Mouse (Mus musculus): ENCODE measurements at regions not wholly inside any gene's neighbourhood (a gene's known extent, or its start where the extent isn't known, plus 50 kb on each side); places are given as distances from the start of the nearest gene placed in this dataset.

DNA sequence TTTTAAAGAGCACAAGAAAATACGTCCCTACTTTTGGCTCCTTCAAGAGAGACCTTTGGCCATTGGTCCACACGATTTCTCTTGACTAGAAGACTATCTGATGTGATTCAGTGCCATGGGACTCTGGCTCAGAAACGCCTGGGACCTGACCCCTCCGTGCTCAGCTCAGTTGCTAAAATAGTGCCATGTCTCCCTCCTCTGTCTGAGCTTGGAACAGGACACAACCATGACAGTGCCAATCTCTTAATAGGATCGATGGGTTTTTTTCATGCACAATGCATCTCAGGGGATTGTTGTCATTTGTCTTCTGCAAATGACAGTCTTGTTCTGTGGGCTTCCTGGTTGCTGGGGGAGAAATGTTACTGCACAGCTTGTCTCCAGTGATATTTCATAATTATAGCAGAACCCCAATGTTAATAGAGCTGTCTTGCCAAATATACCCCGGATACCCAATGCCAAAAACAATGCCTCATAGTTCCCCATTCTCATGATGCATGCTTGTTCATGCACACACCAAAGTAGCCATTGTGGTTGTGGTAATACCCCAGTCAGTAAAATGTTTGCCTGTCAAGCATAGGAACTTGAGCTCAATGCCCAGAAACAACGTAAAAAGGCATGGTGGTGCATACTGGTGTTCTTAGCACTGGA lies 216.7 kb upstream of the Ercc4 start:
- no peaks in the 10 kb centered on the region for H3K4me1 ChIP-seq (ENCODE audit: control insufficient read depth, insufficient read depth, low read length)
- 83% methylated on average over 7 of the region's 7 CpGs for WGBS
- DNase-seq, result peak; percentile 27
- H3K27ac ChIP-seq (replicated peaks; ENCODE audit: low read depth, low read length), result no peak overlapping the region
- no peak overlapping the region for H3K4me3 ChIP-seq (replicated peaks; ENCODE audit: low read depth, low read length)
- ATAC-seq (ENCODE audit: low FRiP score, low TSS enrichment), result no peak
- H3K4me2 ChIP-seq (ENCODE audit: low read length), result no peak overlapping the region
- H3K9me3 ChIP-seq (ENCODE audit: control insufficient read depth, low read length), result no peaks in the 10 kb centered on the region
- H3K27me3 ChIP-seq (ENCODE audit: control insufficient read depth, insufficient read depth, low read length), result no peaks in the 10 kb centered on the region
- H3K9ac ChIP-seq (replicated peaks; ENCODE audit: low read length), result no peak overlapping the region
- H3K36me3 ChIP-seq (ENCODE audit: control insufficient read depth, insufficient read depth, low read length), result no peaks in the 10 kb centered on the region

GRCm38 (mm10) chr16:12897267-12897666 lies 212.2 kb upstream of the Ercc4 start:
- ATAC-seq (ENCODE audit: low FRiP score, low TSS enrichment) (no peak), DNase-seq (no peak)

DNA sequence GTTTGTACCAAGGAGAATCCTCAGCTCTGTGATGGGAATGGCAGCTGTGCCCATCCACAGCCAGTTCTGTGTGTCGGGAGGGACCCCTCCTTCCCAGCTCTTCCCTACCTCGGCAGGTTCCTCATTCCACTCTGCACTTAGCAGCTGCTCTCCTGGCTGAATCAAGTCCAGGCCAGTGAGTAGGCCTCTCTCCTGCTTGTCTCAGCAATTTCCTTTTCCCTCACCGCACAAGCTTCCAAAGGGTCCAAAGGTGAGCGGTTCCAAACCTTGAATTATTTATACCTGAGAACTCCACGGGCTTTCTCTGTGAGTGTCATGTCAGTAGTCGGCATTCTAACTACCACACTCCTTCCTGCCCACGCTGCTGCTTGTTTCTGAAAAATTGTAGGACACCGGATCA lies 208.8 kb upstream of the Ercc4 start:
- no peak overlapping the region for H3K9ac ChIP-seq (replicated peaks; ENCODE audit: low read length)
- no peaks in the 10 kb centered on the region for H3K4me1 ChIP-seq (ENCODE audit: control insufficient read depth, insufficient read depth, low read length)
- no peak overlapping the region for H3K4me3 ChIP-seq (replicated peaks; ENCODE audit: low read depth, low read length)
- H3K27ac ChIP-seq (replicated peaks; ENCODE audit: low read depth, low read length), result no peak overlapping the region
- no peak overlapping the region for H3K4me2 ChIP-seq (ENCODE audit: low read length)
- H3K27me3 ChIP-seq (ENCODE audit: control insufficient read depth, insufficient read depth, low read length), result no peaks in the 10 kb centered on the region
- DNase-seq, result no peak
- H3K9me3 ChIP-seq (ENCODE audit: control insufficient read depth, low read length), result peaks cover 9% of the 10 kb centered on the region
- ATAC-seq (ENCODE audit: low FRiP score, low TSS enrichment), result no peak
- WGBS, result 71% methylated on average over 8 of the region's 8 CpGs
- no peaks in the 10 kb centered on the region for H3K36me3 ChIP-seq (ENCODE audit: control insufficient read depth, insufficient read depth, low read length)

More at GRCm38 (mm10) chr16:12897267-12897666, 212.2 kb upstream of the Ercc4 start:
- Histone ChIP-seq H3K4me1 (ENCODE audit: control insufficient read depth, insufficient read depth, low read length) (no peaks in the 10 kb centered on the region), H3K9me3 (ENCODE audit: control insufficient read depth, low read length) (peaks cover 9% of the 10 kb centered on the region), H3K27ac (replicated peaks; ENCODE audit: low read depth, low read length) (no peak overlapping the region), H3K4me2 (ENCODE audit: low read length) (no peak overlapping the region), H3K36me3 (ENCODE audit: control insufficient read depth, insufficient read depth, low read length) (no peaks in the 10 kb centered on the region), H3K9ac (replicated peaks; ENCODE audit: low read length) (no peak overlapping the region), H3K27me3 (ENCODE audit: control insufficient read depth, insufficient read depth, low read length) (no peaks in the 10 kb centered on the region), H3K4me3 (replicated peaks; ENCODE audit: low read depth, low read length) (no peak overlapping the region)
- WGBS, result 79% methylated on average over 1 of the region's 1 CpGs

GRCm38 (mm10) chr16:12901096-12901995 lies 208.1 kb upstream of the Ercc4 start:
- ATAC-seq (ENCODE audit: low FRiP score, low TSS enrichment), result no peak
- H3K4me3 ChIP-seq (replicated peaks; ENCODE audit: low read depth, low read length), result no peak overlapping the region
- no peak overlapping the region for H3K27ac ChIP-seq (replicated peaks; ENCODE audit: low read depth, low read length)
- H3K4me1 ChIP-seq (ENCODE audit: control insufficient read depth, insufficient read depth, low read length), result no peaks in the 10 kb centered on the region
- no peaks in the 10 kb centered on the region for H3K36me3 ChIP-seq (ENCODE audit: control insufficient read depth, insufficient read depth, low read length)
- no peak overlapping the region for H3K9ac ChIP-seq (replicated peaks; ENCODE audit: low read length)
- no peak overlapping the region for H3K4me2 ChIP-seq (ENCODE audit: low read length)
- WGBS, result 49% methylated on average over 9 of the region's 9 CpGs
- DNase-seq, result peak; percentile 45
- peaks cover 9% of the 10 kb centered on the region for H3K9me3 ChIP-seq (ENCODE audit: control insufficient read depth, low read length)
- no peaks in the 10 kb centered on the region for H3K27me3 ChIP-seq (ENCODE audit: control insufficient read depth, insufficient read depth, low read length)

DNA sequence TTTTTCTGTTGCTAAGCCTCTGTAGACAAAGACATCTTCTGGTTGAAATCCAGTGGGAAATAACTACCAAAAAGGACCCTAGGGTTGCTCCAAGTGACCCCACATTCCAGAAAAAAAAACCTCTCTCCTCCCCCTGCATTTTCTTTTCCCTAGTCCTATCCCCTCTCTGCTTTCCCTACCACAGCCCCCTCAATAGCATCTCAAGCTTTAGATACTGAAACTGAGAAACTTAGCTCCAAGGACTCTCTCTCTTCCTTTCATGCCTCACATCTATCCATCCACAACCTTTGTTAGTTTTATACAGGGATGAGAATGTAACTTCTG lies 207.5 kb upstream of the Ercc4 start:
- Histone ChIP-seq H3K27me3 (ENCODE audit: control insufficient read depth, insufficient read depth, low read length) (no peaks in the 10 kb centered on the region), H3K9me3 (ENCODE audit: control insufficient read depth, low read length) (peaks cover 9% of the 10 kb centered on the region), H3K27ac (replicated peaks; ENCODE audit: low read depth, low read length) (no peak overlapping the region), H3K4me1 (ENCODE audit: control insufficient read depth, insufficient read depth, low read length) (no peaks in the 10 kb centered on the region), H3K4me3 (replicated peaks; ENCODE audit: low read depth, low read length) (no peak overlapping the region), H3K36me3 (ENCODE audit: control insufficient read depth, insufficient read depth, low read length) (no peaks in the 10 kb centered on the region), H3K4me2 (ENCODE audit: low read length) (no peak overlapping the region), H3K9ac (replicated peaks; ENCODE audit: low read length) (no peak overlapping the region)
- DNase-seq (no peak), ATAC-seq (ENCODE audit: low FRiP score, low TSS enrichment) (no peak)

DNA sequence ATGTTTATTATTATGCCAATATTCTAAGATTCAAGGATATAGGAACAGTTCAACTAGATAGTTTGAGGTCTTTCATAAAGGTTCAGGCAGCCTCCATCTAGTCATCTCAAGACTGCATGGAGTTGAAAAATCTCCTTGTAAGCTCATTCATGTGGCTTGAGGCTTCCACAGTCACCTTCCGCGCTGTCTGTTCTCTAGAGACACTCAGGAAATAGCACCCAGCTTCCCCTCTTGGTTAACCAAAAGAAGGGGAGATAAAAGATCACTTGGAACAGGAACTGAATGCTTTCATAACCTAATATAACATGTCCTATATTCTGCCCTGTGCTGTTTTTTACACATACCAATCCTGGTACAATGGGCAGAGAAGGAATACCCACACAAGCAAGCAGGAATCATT lies 206.3 kb upstream of the Ercc4 start:
- no peak overlapping the region for H3K4me2 ChIP-seq (ENCODE audit: low read length)
- H3K36me3 ChIP-seq (ENCODE audit: control insufficient read depth, insufficient read depth, low read length), result no peaks in the 10 kb centered on the region
- H3K4me1 ChIP-seq (ENCODE audit: control insufficient read depth, insufficient read depth, low read length), result no peaks in the 10 kb centered on the region
- no peak overlapping the region for H3K4me3 ChIP-seq (replicated peaks; ENCODE audit: low read depth, low read length)
- ATAC-seq (ENCODE audit: low FRiP score, low TSS enrichment), result no peak
- DNase-seq, result no peak
- no peak overlapping the region for H3K27ac ChIP-seq (replicated peaks; ENCODE audit: low read depth, low read length)
- 91% methylated on average over 2 of the region's 2 CpGs for WGBS
- H3K27me3 ChIP-seq (ENCODE audit: control insufficient read depth, insufficient read depth, low read length), result no peaks in the 10 kb centered on the region
- no peak overlapping the region for H3K9ac ChIP-seq (replicated peaks; ENCODE audit: low read length)
- peaks cover 9% of the 10 kb centered on the region for H3K9me3 ChIP-seq (ENCODE audit: control insufficient read depth, low read length)

GRCm38 (mm10) chr16:12904937-12905336 lies 204.5 kb upstream of the Ercc4 start:
- Histone ChIP-seq H3K27me3 (ENCODE audit: control insufficient read depth, insufficient read depth, low read length) (no peaks in the 10 kb centered on the region), H3K36me3 (ENCODE audit: control insufficient read depth, insufficient read depth, low read length) (no peaks in the 10 kb centered on the region), H3K9ac (replicated peaks; ENCODE audit: low read length) (no peak overlapping the region), H3K9me3 (ENCODE audit: control insufficient read depth, low read length) (no peaks in the 10 kb centered on the region), H3K27ac (replicated peaks; ENCODE audit: low read depth, low read length) (no peak overlapping the region), H3K4me3 (replicated peaks; ENCODE audit: low read depth, low read length) (no peak overlapping the region), H3K4me1 (ENCODE audit: control insufficient read depth, insufficient read depth, low read length) (no peaks in the 10 kb centered on the region), H3K4me2 (ENCODE audit: low read length) (no peak overlapping the region)
- DNase-seq (no peak), ATAC-seq (ENCODE audit: low FRiP score, low TSS enrichment) (no peak)
- WGBS, result 81% methylated on average over 1 of the region's 1 CpGs

DNA sequence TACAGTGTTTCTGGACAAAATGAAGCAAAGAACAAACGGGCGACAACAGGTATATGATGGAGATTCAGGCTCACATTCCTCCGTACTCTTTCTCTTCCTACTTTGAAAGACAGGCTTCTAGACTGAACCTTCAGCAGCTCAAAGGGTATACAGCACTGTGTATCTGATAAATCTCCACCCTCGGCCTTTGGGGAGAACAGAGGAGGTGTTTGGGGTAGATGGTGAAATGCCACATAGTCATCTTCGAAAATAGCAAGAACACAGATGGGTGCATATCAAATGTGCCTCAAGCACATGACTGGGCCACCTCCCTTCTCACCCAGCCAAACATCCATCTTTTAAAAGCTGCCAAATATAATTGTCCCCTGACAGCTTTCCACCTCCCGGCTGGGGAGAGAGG lies 184.8 kb upstream of the Ercc4 start:
- no peaks in the 10 kb centered on the region for H3K27me3 ChIP-seq (ENCODE audit: control insufficient read depth, insufficient read depth, low read length)
- no peak overlapping the region for H3K27ac ChIP-seq (replicated peaks; ENCODE audit: low read depth, low read length)
- no peak overlapping the region for H3K9ac ChIP-seq (replicated peaks; ENCODE audit: low read length)
- no peak for DNase-seq
- H3K4me1 ChIP-seq (ENCODE audit: control insufficient read depth, insufficient read depth, low read length), result no peaks in the 10 kb centered on the region
- H3K36me3 ChIP-seq (ENCODE audit: control insufficient read depth, insufficient read depth, low read length), result no peaks in the 10 kb centered on the region
- no peak overlapping the region for H3K4me3 ChIP-seq (replicated peaks; ENCODE audit: low read depth, low read length)
- H3K4me2 ChIP-seq (ENCODE audit: low read length), result no peak overlapping the region
- ATAC-seq (ENCODE audit: low FRiP score, low TSS enrichment), result no peak
- no peaks in the 10 kb centered on the region for H3K9me3 ChIP-seq (ENCODE audit: control insufficient read depth, low read length)
- 90% methylated on average over 6 of the region's 6 CpGs for WGBS

DNA sequence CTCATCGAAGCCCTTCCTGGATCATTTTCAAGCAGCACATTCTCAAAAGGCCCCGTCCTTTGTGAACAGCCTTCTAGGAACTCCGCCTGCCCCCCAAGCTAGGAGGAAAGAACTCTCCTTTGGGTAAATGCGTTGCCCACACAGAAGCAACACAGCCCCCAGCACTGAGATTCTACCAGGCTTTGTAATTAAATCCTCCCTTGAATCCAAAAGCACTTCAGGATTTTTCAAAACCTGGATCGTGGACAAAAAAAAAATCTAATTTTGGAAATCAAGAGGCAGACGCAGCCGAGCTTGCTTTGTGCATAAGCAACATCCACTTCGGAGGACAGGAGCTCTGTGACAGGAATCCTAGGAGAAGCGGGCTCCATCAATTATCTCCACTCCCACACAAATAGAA lies 183.6 kb upstream of the Ercc4 start:
- DNase-seq (no peak), ATAC-seq (ENCODE audit: low FRiP score, low TSS enrichment) (no peak)
- Histone ChIP-seq H3K4me2 (ENCODE audit: low read length) (no peak overlapping the region), H3K9ac (replicated peaks; ENCODE audit: low read length) (no peak overlapping the region), H3K27ac (replicated peaks; ENCODE audit: low read depth, low read length) (no peak overlapping the region), H3K27me3 (ENCODE audit: control insufficient read depth, insufficient read depth, low read length) (no peaks in the 10 kb centered on the region), H3K9me3 (ENCODE audit: control insufficient read depth, low read length) (no peaks in the 10 kb centered on the region), H3K36me3 (ENCODE audit: control insufficient read depth, insufficient read depth, low read length) (no peaks in the 10 kb centered on the region), H3K4me3 (replicated peaks; ENCODE audit: low read depth, low read length) (no peak overlapping the region), H3K4me1 (ENCODE audit: control insufficient read depth, insufficient read depth, low read length) (no peaks in the 10 kb centered on the region)
- WGBS, result 82% methylated on average over 9 of the region's 9 CpGs

All from midbrain, embryonic 14.5 days (tissue).